Mouse (Mus musculus): ENCODE measurements around the gene Tuba1b. TPM values are rescaled to one million over a fixed set of nuclear protein-coding genes. Genes with fewer than 3 reads are reported as not detected.
"Not testable (repeated sequence)": the region's sequence is repeated elsewhere in the genome, so short reads cannot be mapped to it uniquely, and the experiment has no call there.

The Tuba1b gene
- polyA plus RNA-seq, 1 experiment from 2014 or later: 423 TPM

DNA sequence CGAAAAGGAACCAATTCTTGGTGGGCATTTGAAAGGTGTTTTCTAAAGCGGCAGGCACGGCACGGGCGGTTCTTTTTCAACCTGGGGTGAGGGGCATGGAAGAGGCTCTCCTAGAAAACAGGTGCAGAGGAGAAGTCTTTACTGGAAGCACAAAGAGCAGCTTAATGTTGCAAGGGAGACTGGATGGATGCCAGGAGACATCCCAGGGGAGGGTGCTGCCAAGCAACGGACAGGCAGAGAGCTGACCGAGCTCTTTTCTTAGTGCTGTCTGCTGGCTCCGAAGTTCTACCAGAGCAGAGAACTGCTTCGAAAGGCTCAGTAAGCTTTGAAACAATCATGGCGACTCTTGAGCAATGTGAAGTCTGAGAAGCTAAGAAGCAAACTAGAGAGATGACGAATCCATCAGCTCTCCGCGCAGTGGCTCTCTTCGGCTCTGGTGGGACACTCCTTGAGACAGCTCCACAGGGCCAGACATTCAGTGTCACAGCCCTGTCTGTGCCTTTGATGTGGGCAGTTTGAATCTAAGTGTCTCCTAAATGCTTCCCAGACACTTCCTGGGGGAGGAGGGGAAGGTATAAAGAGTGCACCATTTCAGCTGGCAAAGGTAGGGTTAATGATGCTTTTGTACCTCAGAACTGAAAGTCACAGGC, 43.5 kb upstream of the Tuba1b start:
- ATAC-seq (no peak), DNase-seq (no peak)
- no peak overlapping the region for H3K9ac ChIP-seq (replicated peaks)
- H3K4me3 ChIP-seq (ENCODE audit: low read depth, low read length): no peak overlapping the region
- no peaks in the 10 kb centered on the region for H3K27me3 ChIP-seq (ENCODE audit: insufficient read depth, low read length)
- H3K4me1 ChIP-seq (ENCODE audit: insufficient read depth): no peaks in the 10 kb centered on the region
- no peak for TF ChIP-seq EP300 (IDR thresholded peaks at IDR 0.05; ENCODE audit: low read depth)
- TF ChIP-seq CTCF (IDR thresholded peaks at IDR 0.05; ENCODE audit: low read depth): no peak
- no peak overlapping the region for H3K27ac ChIP-seq (ENCODE audit: low read depth)
- H3K4me2 ChIP-seq (ENCODE audit: low read depth, low read length): no peak overlapping the region
- H3K36me3 ChIP-seq (replicated peaks; ENCODE audit: insufficient read depth, low read length): no peaks in the 10 kb centered on the region
- no peaks in the 10 kb centered on the region for H3K9me3 ChIP-seq (ENCODE audit: low read length)
- WGBS (ENCODE audit: insufficient replicate concordance): 75% methylated on average over 14 of the region's 14 CpGs

DNA sequence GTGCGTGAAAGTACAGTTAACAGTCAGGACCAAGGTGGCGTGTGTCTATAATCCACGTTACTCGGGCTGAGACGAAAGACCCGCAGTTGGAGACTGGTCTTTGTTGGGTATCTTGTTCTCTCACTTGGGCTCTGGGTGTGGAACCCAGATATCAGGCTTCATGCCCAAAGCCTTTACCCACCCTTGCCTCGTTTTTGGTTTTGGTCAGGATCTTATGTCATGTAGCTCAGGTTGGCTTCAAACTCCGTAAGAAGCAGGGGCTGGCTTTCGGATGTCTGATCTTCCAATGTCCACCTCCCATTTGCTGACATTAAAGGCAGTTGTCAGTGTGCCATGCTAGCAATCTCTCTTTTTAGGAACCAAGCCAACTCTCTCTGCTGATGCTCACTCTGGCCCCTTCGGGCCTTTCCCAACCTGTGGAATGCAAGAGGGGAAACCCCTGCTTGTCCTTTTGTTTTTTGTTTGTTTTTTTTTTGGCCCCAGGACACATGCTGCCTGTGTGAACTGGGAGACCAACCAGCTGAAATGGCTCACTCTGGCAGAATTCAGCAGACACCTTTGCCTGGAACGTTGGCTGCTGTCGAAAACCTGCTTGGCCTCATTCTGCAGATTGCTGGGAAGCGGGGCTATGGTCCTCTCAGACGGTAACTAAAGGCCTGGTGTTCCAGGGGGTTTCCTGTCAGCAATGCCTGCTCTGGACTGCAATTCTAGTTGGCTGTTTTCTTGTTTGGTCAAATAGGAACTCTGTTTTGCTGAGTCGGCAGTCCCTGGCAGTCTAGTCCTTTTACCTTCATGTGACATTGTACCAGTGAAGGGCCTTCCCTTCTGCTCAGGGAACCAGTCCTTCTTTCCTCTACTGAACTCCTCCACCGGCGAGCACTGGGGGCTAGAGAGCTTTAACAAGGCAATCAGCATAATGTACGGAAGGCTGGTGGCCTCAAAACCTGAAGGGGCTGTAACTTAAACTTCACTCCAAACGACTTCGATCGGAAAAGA, 42.7 kb upstream of the Tuba1b start:
- no peaks in the 10 kb centered on the region for H3K27me3 ChIP-seq (ENCODE audit: insufficient read depth, low read length)
- H3K36me3 ChIP-seq (replicated peaks; ENCODE audit: insufficient read depth, low read length): no peaks in the 10 kb centered on the region
- WGBS (ENCODE audit: insufficient replicate concordance): 74% methylated on average over 21 of the region's 21 CpGs
- H3K4me1 ChIP-seq (ENCODE audit: insufficient read depth): no peaks in the 10 kb centered on the region
- TF ChIP-seq EP300 (IDR thresholded peaks at IDR 0.05; ENCODE audit: low read depth) (no peak), CTCF (IDR thresholded peaks at IDR 0.05; ENCODE audit: low read depth) (no peak)
- no peak overlapping the region for H3K4me3 ChIP-seq (ENCODE audit: low read depth, low read length)
- no peak overlapping the region for H3K4me2 ChIP-seq (ENCODE audit: low read depth, low read length)
- no peak for DNase-seq
- no peaks in the 10 kb centered on the region for H3K9me3 ChIP-seq (ENCODE audit: low read length)
- no peak for ATAC-seq
- no peak overlapping the region for H3K27ac ChIP-seq (ENCODE audit: low read depth)
- H3K9ac ChIP-seq (replicated peaks): no peak overlapping the region

DNA sequence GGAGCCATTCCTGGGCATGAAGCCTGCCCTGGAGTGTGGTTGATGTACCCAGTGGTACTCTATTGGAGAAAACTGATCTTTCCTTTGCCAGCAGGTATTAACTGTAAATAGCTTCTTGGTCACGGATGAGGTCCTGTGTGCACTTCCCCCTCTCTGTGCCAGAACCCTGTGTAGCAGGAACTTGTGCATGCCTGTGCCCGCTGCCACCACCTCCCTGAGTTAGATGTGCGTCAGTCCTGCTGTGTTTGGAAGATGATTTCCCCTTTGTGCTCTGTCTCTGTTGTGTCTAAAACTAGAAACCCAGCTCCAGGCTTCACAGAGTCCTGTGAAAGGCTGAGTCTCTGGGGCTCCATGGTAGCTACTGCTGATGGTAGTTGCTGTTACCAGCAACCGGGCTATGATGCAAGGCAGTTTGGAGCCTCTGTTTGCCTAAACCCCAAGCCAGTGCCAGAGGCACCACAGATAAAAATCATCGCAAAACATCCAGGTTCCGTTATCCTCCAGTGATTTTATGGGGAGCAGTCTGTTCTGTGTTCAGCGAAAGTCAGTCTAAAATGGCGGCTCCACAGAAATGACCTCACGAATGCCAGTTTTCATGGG, 38.8 kb upstream of the Tuba1b start:
- no peak overlapping the region for H3K4me3 ChIP-seq (ENCODE audit: low read depth, low read length)
- no peaks in the 10 kb centered on the region for H3K9me3 ChIP-seq (ENCODE audit: low read length)
- 69% methylated on average over 9 of the region's 9 CpGs for whole genome bisulfite sequencing (ENCODE audit: insufficient replicate concordance)
- ATAC-seq (no peak), DNase-seq (no peak)
- H3K27me3 ChIP-seq (ENCODE audit: insufficient read depth, low read length): no peaks in the 10 kb centered on the region
- no peaks in the 10 kb centered on the region for H3K36me3 ChIP-seq (replicated peaks; ENCODE audit: insufficient read depth, low read length)
- H3K27ac ChIP-seq (ENCODE audit: low read depth): no peak overlapping the region
- H3K4me1 ChIP-seq (ENCODE audit: insufficient read depth): peaks cover 9% of the 10 kb centered on the region; the same call in 1 of the 2 replicates
- no peak overlapping the region for H3K9ac ChIP-seq (replicated peaks)
- no peak overlapping the region for H3K4me2 ChIP-seq (ENCODE audit: low read depth, low read length)
- no peak for TF ChIP-seq EP300 (IDR thresholded peaks at IDR 0.05; ENCODE audit: low read depth)
- TF ChIP-seq CTCF (IDR thresholded peaks at IDR 0.05; ENCODE audit: low read depth): no peak

DNA sequence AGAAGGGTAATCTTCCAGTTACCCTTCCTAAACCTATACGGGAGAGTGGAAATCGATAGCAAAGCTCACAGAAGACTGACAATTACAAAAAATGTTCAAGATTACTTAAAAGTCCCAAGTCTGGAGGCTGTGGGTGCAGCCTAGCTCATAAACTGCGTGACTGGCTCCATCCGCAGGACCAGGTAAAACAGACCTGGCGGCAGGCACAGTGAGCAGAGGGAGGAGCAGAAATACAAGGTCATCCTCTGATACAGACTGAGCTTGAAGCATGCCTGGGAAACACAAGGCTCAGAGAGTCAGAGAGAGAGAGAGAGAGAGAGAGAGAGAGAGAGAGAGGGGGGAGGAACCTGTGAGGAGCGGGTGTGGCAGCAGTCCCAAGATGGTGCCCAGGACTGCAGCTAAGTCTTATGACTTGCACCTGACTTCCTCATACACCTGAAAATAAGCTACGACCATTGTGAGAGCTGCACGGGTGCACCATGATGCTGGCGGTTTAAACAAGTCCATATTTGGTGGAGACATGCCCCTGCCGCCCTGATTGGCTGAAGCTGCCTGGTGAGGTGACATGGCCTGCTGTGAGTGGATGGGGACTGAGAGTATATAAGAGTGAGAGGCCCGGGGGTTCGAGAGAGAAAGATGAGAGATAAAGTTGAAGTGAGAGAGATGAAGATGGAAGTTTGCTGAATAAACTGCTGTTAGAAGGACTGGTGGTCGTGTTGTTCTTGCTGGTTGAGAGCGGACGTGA, 37.4 kb upstream of the Tuba1b start:
- not testable (repeated sequence) for H3K27ac ChIP-seq (ENCODE audit: low read depth); ATAC-seq; H3K27me3 ChIP-seq (ENCODE audit: insufficient read depth, low read length); H3K4me2 ChIP-seq (ENCODE audit: low read depth, low read length); H3K9ac ChIP-seq (replicated peaks); H3K9me3 ChIP-seq (ENCODE audit: low read length); H3K4me3 ChIP-seq (ENCODE audit: low read depth, low read length); H3K4me1 ChIP-seq (ENCODE audit: insufficient read depth); H3K36me3 ChIP-seq (replicated peaks; ENCODE audit: insufficient read depth, low read length); DNase-seq
- 69% methylated on average over 15 of the region's 15 CpGs for WGBS (ENCODE audit: insufficient replicate concordance)

DNA sequence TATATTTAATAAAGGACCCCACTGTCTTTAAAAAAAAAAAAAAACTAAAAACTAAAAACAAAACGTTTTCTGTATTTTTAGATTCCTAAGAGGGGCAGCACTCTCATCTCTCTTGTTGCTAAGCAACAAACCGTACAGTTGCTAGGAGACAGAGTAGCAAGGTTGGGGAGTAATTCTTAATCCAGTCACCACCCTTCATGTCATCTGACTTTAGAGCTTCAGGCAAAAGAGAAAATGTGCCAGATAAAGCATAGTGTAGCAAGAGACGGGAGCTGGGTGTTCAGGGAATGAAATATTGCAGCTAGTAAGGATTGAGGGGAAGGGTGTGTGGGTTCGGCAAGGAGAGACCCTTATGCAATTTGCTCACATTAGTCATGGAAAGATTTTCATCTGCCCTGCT, 36.7 kb upstream of the Tuba1b start:
- ATAC-seq: no peak
- no peaks in the 10 kb centered on the region for H3K9me3 ChIP-seq (ENCODE audit: low read length)
- H3K27me3 ChIP-seq (ENCODE audit: insufficient read depth, low read length): no peaks in the 10 kb centered on the region
- H3K27ac ChIP-seq (ENCODE audit: low read depth): no peak overlapping the region
- no peaks in the 10 kb centered on the region for H3K36me3 ChIP-seq (replicated peaks; ENCODE audit: insufficient read depth, low read length)
- TF ChIP-seq CTCF (IDR thresholded peaks at IDR 0.05; ENCODE audit: low read depth) (no peak), EP300 (IDR thresholded peaks at IDR 0.05; ENCODE audit: low read depth) (no peak)
- WGBS (ENCODE audit: insufficient replicate concordance): 61% methylated on average over 4 of the region's 4 CpGs
- DNase-seq: no peak
- no peak overlapping the region for H3K4me2 ChIP-seq (ENCODE audit: low read depth, low read length)
- H3K4me3 ChIP-seq (ENCODE audit: low read depth, low read length): no peak overlapping the region
- no peak overlapping the region for H3K9ac ChIP-seq (replicated peaks)
- H3K4me1 ChIP-seq (ENCODE audit: insufficient read depth): peaks cover 9% of the 10 kb centered on the region; the same call in 1 of the 2 replicates
